Mouse (Mus musculus): ENCODE data around the gene Ptpn22. TPM values are rescaled to one million over a fixed set of nuclear protein-coding genes. Genes with fewer than 3 reads are reported as not detected.
"Not testable (repeated sequence)": the region's sequence is repeated elsewhere in the genome, so short reads cannot be mapped to it uniquely, and the experiment has no call there.

The Ptpn22 gene
- polyA plus RNA-seq (2017; shearing (Covaris generic)), result 100 to 1,000 TPM; 302 to 352 TPM

GRCm38 (mm10) chr3:103858881-103859801 lies at the start of gene Ptpn22:
Ptpn22 (plus strand) TSS chr3:103859795.
- ATAC-seq, result peak; percentile 11

GRCm38 (mm10) chr3:103809799-103810150 lies 49.8 kb upstream of the Ptpn22 start:
- ATAC-seq, result peak; percentile 29

GRCm38 (mm10) chr3:103810967-103811366 lies 48.6 kb upstream of the Ptpn22 start:
- ATAC-seq, result no peak

- ATAC-seq, result no peak
Observed at GRCm38 (mm10) chr3:103827548-103827947, 32.0 kb upstream of the Ptpn22 start.

GRCm38 (mm10) chr3:103829036-103829435 lies 30.6 kb upstream of the Ptpn22 start:
- peak; percentile 26 for ATAC-seq

- peak; percentile 54 for ATAC-seq
Observed at GRCm38 (mm10) chr3:103830681-103831080, 28.9 kb upstream of the Ptpn22 start.

- no peak for ATAC-seq
Observed at GRCm38 (mm10) chr3:103831146-103831545, 28.4 kb upstream of the Ptpn22 start.

- no peak for ATAC-seq
Observed at GRCm38 (mm10) chr3:103832426-103832825, 27.2 kb upstream of the Ptpn22 start, which contains the start of gene Bcl2l15. Bcl2l15 (plus strand) TSS chr3:103832601.

- ATAC-seq, result no peak
Observed at GRCm38 (mm10) chr3:103834001-103834400, 25.6 kb upstream of the Ptpn22 start.

GRCm38 (mm10) chr3:103835272-103835950 lies 24.2 kb upstream of the Ptpn22 start:
- no peak for ATAC-seq

- peak; percentile 89 for ATAC-seq
Observed at GRCm38 (mm10) chr3:103835951-103836310, 23.7 kb upstream of the Ptpn22 start.

GRCm38 (mm10) chr3:103836453-103836852 lies 23.1 kb upstream of the Ptpn22 start:
- no peak for ATAC-seq

- ATAC-seq, result no peak
Observed at GRCm38 (mm10) chr3:103839711-103840110, 19.9 kb upstream of the Ptpn22 start.

GRCm38 (mm10) chr3:103840195-103840594 lies 19.4 kb upstream of the Ptpn22 start:
- ATAC-seq, result not testable (repeated sequence)

- not testable (repeated sequence) for ATAC-seq
Observed at GRCm38 (mm10) chr3:103840946-103841345, 18.6 kb upstream of the Ptpn22 start.

- ATAC-seq, result peak; percentile 20
Observed at GRCm38 (mm10) chr3:103850644-103851363, 8.8 kb upstream of the Ptpn22 start.

GRCm38 (mm10) chr3:103851481-103851880 lies 8.1 kb upstream of the Ptpn22 start:
- peak; percentile 25 for ATAC-seq

GRCm38 (mm10) chr3:103851882-103852281 lies 7.7 kb upstream of the Ptpn22 start:
- peak; percentile 37 for ATAC-seq

- ATAC-seq, result peak; percentile 49
Observed at GRCm38 (mm10) chr3:103852565-103853299, 6.9 kb upstream of the Ptpn22 start.

- ATAC-seq, result no peak
Observed at GRCm38 (mm10) chr3:103853804-103854203, 5.8 kb upstream of the Ptpn22 start.

GRCm38 (mm10) chr3:103857036-103857805 lies 2.4 kb upstream of the Ptpn22 start:
- peak; percentile 66 for ATAC-seq

All from activated CD4-positive, CD25-positive, alpha-beta regulatory T cell, adult 4 months (primary cell).